Mouse (Mus musculus) regulatory T cell (primary cell): ENCODE data around the gene Ggt1.
"Not testable (repeated sequence)": the region's sequence is repeated elsewhere in the genome, so short reads cannot be mapped to it uniquely, and the experiment has no call there.

Source experiments
- in situ Hi-C: fragments of 300-600 bp; cut with MboI, MseI; formaldehyde crosslinking; loops from one replicate; pipeline ENCODE4 v1.15.1; 2025; ENCODE audit warnings: high pct_unique_total_duplicates

The Ggt1 gene

DNA sequence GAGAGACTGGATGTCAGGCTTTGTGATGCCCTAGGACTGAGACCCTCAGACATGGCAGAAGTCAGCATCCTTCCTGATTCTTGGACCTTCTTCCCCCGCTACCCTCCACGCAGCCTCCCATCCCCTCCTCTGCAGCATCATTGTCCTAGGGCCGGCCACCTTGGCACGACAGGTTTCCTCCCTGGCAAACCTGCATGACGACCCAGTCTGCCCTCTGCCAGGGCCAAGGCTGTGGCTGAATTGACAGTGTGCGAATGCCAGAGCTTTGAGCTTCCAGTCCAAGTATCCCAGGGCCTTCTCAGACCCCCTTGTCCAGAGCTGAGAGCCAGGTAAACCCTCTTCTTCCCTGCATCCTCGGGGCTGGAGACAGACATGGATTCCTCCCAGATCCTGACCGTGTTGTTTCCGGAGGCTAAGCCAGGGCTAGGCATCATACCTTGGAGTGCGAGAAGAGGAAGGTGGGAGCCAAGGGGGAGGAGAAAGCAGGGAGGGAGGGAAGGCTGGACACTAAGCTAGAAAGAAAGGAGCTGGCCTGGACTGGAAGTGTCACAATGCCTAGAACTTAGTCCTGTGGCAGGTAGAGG is at the start of gene Ggt1:
TSS of gene Ggt1 (plus strand) at position 534 of the 584 bp plus-strand sequence.
- in situ Hi-C loops: no loop called here

DNA sequence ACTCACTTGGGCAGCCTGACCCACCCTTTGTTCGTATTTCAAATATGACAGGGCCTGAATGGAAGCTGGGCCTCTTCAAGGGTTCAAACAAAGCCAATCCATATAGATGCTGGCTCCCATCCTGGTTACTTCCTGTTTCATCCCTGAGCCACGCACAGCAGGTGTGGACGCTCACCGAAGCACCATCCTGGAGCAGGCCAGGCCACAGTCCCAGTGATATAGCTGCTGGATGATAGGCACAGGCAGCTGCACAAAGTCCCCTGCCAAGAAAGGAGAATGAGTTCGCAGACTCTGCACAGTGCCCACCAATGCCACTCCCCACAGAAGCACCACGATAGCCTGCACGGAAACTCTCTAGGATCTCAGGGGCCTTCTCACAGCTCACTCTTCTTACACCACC is 49.5 kb upstream of the Ggt1 start:
- in situ Hi-C loops: no loop called here

DNA sequence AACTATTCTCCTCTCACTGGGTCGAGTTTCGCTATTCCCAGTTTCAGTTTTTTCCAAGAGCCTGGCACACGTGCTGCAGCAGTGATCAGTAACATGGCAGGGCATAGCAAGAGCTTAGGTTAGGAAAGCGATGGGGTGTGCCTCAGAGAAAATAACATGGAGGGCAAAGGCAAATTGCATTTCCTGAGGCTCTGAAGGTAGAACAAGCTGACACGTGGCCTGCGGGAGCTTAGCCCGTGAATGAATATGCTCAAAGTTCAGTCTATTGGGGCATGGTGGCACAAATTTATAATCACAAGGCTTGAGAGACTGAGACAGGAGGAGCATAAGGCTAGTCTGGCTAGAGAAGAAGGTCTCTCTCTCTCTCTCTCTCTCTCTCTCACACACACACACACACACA is 48.6 kb upstream of the Ggt1 start:
- in situ Hi-C loops: no loop called here

- in situ Hi-C loops: no loop called here
Observed at GRCm38 (mm10) chr10:75513306-75514067, 47.9 kb upstream of the Ggt1 start.

- in situ Hi-C loops: no loop called here
Observed at GRCm38 (mm10) chr10:75514361-75514760, 47.0 kb upstream of the Ggt1 start.

GRCm38 (mm10) chr10:75515216-75516037 is 46.0 kb upstream of the Ggt1 start:
- in situ Hi-C loops: no loop called here

DNA sequence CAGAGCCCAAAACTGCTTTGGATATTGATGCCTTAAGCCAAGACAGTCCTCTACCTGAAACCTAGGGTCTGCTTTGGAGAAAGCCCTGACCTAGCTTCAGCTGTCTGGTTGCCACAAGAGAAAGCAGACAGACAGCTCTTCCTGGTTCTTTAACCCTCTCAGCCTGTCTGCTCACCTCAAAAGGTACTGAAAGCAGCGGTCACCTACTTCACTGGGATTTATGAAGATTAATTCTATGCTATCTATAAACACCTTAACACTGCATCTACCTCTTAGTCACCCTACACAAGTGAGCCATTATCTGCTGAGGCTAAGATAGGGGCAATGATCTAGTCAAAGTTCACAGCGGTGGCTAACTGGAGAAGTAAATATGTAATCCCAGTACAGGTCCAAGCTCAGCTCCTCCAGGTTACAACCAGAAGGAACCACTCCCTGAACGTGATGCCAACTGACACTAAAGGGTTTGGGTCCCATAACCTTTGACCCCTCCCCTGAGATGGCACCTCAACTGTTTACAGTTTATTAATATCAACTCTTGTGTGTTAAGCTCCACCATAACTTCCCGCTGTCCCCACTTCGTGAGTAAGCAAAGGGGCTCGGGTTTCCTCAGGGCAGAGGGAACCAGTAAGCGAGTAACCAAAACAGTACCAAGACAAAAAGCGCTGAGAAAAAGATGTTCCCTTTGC is 45.2 kb upstream of the Ggt1 start:
- in situ Hi-C loops: no loop called here

DNA sequence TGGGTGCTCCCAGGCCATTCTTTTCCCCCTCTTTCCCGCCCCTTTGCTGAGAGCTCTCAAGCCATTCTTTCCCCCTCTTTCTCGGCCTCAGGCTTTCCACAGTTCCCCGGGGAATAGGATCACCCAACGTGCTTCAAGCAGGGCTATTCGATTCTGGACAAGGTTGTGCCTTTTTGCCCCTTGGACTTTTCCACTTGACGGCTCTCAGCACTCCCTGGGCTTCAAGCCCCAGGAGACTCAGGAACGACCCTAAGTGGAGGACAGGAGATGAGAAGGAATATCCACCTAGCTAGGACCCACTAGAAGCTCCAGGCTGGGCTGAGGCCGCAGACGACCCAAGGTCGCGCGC is 44.7 kb upstream of the Ggt1 start:
- in situ Hi-C loops: no loop called here

GRCm38 (mm10) chr10:75517073-75517757 is 44.2 kb upstream of the Ggt1 start, which contains the start of gene Snrpd3:
Snrpd3 (plus strand) TSS chr10:75517551.
- in situ Hi-C loops: no loop called here

DNA sequence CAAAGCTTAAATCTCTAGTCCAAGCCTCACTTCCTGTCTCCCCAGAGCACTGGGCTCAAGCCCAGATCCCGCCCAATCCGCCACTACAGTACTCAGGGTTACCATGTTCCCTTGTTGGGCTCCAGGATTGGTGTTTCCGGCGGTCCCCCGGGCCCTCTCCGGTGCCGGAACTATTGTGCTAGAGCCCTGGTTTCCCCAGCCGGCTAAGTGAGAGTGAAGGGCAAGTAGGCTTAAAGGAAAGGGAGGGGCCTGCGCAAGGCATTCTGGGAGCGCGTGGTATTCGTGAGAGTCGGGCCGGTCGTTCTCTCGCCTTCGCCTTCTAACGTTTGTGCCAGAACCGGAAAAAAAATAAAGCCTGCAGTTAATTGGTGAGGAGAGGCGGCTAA is 43.7 kb upstream of the Ggt1 start, which contains the start of gene Gucd1:
TSS of gene Gucd1 (minus strand) at position 215 of the 386 bp plus-strand sequence.
- in situ Hi-C loops: no loop called here

- in situ Hi-C loops: no loop called here
Observed at GRCm38 (mm10) chr10:75520581-75520980, 40.8 kb upstream of the Ggt1 start.

DNA sequence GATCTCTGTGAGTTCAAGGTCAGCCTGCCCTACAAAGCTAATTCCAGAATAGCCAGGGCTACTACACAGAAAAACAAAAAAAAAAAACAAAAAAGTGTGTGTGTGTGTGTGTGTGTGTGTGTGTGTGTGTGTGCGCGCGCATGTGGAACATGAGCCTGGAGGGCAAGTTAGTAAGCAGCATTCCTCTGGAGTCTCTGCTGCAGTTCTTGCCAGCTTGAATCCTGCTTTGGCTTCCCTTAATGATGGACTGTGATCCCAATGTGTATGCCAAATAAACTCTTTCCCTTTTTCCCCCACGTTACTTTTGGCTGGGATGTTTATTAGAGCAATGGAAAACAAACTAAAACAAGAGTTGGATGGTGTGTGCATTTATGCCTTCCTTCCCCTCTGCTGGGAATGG is 39.8 kb upstream of the Ggt1 start:
- in situ Hi-C loops: no loop called here

DNA sequence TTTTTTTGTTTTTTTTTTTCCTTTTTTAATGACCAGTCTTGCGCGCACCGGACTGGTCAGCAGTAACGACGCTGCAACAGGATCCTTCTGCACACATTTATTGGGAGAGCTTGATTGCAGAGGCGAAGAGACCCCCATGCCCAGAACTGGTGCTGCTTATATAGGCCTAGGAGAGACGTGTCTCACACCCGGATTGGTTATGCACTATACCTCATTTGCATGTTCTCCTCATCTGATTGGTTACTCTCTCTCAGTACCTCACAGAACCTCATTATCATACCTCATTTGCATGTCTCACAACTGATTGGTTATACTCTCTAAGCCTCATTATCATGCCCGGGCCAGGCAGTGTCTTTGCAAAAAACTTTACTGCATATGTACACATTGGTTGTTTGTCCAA is 36.0 kb upstream of the Ggt1 start:
- in situ Hi-C loops: not testable (repeated sequence)

GRCm38 (mm10) chr10:75530322-75530721 is 31.1 kb upstream of the Ggt1 start:
- in situ Hi-C loops: no loop called here

- in situ Hi-C loops: no loop called here
Observed at GRCm38 (mm10) chr10:75531532-75532090, 29.8 kb upstream of the Ggt1 start.

DNA sequence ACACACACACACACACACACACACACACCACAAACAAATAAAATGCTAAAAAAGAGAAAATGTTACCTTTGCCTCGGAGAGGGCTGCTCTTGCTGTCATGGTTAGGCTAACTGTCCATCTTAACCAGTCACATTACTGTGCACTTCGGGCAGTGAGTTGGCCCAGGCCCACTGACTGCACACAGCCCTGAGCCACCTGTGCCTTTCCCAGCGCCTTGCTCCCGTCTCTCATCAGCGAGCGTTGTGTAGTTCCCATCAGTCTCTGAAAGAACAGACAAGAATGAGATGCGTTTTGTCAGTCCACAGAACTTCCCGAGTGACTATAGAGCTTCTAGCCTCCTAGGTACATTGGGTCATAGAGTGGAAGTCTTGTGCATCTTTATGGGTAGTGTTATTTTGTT is 27.2 kb upstream of the Ggt1 start:
- in situ Hi-C loops: no loop called here

DNA sequence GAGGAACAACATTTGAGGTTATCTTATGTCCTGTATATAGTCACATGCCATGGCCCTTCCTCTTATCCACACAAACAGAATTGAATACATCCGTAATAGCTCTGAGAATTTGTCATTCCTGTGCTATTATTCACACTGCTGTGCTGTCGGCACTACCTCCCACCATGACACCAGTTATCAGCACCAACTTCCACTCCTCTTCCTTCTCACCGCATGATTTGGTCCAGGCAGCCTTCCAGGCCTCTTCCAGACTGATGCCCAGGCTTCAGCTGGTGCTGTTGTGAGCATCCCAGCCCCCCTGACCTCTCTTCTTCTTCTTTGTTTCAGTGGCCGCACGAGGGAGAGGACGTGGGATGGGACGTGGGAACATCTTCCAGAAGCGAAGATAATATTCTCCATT is 26.5 kb upstream of the Ggt1 start:
- in situ Hi-C loops: no loop called here

GRCm38 (mm10) chr10:75535423-75535822 is 26.0 kb upstream of the Ggt1 start:
- in situ Hi-C loops: no loop called here

DNA sequence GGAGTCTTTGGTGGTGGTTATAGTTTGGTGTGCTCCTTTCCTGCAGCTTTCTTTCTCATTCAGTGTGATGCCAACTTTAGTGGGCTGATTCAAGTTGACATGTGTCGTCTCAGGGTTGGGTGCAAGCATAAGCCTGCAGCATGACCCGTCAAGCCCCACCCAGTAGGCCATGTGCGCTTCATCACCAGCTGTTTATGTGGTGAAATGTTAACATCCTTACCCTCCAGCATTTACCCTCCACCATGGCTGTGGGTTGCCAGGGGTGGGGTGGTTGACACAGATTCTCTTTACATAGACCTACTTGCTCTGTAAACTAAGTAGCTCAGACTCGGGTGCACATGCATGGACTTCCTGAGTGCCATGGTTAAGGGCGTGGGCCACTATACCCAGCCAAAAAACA is 25.3 kb upstream of the Ggt1 start:
- in situ Hi-C loops: no loop called here

DNA sequence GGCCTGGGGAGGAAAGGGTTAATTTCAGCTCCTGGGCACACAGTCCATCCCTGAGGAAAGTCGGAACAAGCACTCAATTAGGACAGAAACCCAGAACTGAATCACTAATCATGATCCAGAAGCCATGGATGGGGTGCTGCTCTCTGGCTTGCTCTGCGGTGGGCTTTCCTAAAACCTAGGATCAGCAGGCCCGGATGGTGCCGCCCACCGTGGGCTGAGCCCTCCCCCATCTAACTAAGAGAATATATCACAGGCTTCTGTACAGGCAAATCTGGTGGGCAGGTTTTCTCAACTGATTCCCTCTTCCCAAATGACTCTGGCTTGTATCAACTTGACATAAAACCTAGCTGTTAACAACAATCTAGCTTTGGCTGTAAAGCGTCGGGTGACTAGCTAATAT is 13.5 kb upstream of the Ggt1 start:
- in situ Hi-C loops: no loop called here

- in situ Hi-C loops: no loop called here
Observed at GRCm38 (mm10) chr10:75548486-75548885, 12.9 kb upstream of the Ggt1 start.
